Mouse (Mus musculus): ENCODE measurements around the gene Slc44a2. TPM values are rescaled to one million over a fixed set of nuclear protein-coding genes. Genes with fewer than 3 reads are reported as not detected.

Slc44a2 gene
- polyA plus RNA-seq, 1 experiment from 2014 or later = 116 TPM

DNA sequence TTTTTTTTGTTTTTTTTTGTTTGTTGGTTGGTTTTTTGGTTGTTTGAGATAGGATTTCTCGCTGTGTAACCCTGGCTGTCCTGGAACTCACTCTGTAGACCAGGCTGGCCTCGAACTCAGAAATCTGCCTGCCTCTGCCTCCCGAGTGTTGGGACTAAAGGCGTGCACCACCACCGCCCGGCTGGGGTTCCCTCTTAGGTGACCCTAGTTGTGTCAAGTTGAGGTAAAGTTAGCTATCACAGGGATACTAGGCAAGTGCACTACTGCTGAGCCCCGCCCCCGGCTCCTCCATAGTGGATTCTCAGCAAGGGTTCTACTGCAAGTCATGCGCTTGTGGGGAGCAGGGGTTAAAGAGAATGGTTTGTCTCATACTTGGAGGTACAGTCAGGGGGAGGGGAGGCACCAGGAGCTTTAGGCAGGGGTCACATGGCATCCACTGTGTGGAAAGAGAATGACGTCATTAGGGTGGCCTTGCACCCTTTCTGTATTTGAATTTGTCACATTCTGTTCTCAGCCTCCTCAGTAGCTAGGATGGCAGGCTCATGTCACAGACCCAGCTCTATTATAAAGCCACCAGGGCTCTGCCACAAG, 9.3 kb downstream of the Slc44a2 start:
- 93% methylated on average over 10 of the region's 10 CpGs for WGBS
- Histone ChIP-seq H3K4me3 (ENCODE audit: low read length) (no peak overlapping the region), H3K9me3 (ENCODE audit: low read length) (no peaks in the 10 kb centered on the region), H3K36me3 (ENCODE audit: insufficient read depth, low read length) (peaks cover 5% of the 10 kb centered on the region; the same call in 1 of the 2 replicates), H3K27me3 (ENCODE audit: insufficient read depth, low read length) (no peaks in the 10 kb centered on the region), H3K4me2 (replicated peaks; ENCODE audit: low read depth, low read length) (no peak overlapping the region), H3K9ac (replicated peaks; ENCODE audit: low read length) (no peak overlapping the region), H3K27ac (ENCODE audit: low read length) (no peak overlapping the region), H3K4me1 (ENCODE audit: insufficient read depth, low read length) (peaks cover 16% of the 10 kb centered on the region)
- ATAC-seq (ENCODE audit: low FRiP score, low TSS enrichment) = no peak

DNA sequence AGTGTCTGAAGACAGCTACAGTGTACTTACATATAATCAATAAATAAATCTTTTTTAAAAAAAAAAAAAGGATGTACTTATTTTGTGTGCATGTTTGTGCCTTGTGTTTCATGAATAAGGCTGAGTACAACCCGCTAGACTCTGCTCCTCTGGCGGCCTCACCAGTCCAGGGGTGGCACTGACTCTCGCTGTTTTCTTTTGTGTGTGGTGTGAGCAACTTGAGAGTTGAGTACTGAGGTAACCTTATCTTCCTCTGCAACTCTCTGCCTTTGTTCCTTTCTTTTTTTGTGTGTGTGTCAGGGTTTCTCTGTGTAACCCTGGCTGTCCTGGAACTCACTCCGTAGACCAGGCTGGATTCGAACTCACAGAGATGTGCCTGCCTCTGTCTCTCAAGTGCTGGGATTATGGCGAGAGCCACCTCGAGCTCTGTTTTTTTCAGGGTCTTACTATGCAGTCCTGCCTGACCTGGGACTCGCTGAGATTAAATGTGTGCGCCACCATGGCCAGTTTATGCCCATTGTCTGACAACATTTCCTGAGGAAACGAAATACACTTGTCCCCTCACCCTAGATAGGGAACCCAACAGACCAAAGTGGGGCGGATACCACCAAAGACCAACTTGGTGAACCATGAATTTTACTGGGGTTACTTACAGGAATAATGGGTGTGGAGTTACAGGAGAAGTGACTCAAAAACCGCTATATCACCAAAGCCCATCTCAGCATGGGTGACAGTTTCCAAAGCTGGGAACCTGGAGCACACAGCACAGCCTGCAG, 11.1 kb downstream of the Slc44a2 start:
- no peak for ATAC-seq (ENCODE audit: low FRiP score, low TSS enrichment)
- no peak overlapping the region for H3K4me2 ChIP-seq (replicated peaks; ENCODE audit: low read depth, low read length)
- peaks cover 16% of the 10 kb centered on the region for H3K4me1 ChIP-seq (ENCODE audit: insufficient read depth, low read length)
- no peak overlapping the region for H3K9ac ChIP-seq (replicated peaks; ENCODE audit: low read length)
- no peaks in the 10 kb centered on the region for H3K9me3 ChIP-seq (ENCODE audit: low read length)
- 0 out of 2 replicates have a peak, but pooled peaks cover 2% of the 10 kb centered on the region for H3K36me3 ChIP-seq (ENCODE audit: insufficient read depth, low read length)
- 73% methylated on average over 12 of the region's 12 CpGs for WGBS
- H3K27ac ChIP-seq (ENCODE audit: low read length) = peak overlapping the region; percentile 36
- H3K27me3 ChIP-seq (ENCODE audit: insufficient read depth, low read length) = no peaks in the 10 kb centered on the region
- H3K4me3 ChIP-seq (ENCODE audit: low read length) = no peak overlapping the region

DNA sequence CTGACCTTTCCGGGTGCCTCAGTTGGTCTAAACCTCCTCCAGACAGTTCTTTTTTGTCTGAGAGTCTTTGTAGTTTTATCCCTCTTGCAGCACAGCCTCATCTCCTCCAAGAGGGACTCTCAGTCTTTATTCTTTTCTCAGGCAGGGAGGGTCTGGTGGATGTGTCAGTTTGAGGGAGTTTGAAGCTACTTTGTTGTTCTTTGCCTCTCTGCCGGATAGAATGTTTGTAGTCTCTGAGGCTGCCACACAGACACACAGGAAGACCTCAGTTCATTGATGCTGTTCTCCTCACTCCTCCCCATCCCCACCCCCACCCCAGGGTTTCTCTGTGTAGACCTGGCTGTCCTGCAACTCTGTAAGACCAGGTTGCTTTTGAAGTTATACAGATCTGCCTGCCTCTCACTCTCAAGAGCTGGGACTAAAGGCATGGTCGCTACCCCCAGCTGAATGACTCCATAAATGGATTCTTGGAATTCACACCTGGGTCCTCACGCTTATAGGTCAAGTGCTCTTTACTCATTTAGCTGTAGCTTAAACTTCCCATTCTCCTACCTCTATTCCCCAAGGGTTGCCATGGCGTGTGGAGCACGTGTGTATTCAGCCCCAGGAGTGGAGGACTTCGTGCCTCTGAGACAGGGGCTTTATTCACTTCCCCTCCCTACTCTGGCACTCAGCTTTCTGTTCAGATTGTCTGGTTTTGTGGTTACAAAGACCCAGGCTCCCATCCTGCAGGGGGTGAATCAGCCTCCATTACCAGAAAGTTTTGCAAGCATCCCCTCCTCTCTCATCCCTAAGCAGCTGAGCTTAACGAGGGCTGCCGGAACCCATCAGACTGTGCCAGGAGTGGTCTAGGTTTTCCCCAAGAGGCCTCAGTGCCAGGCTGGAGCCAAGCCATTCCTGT, 11.9 kb downstream of the Slc44a2 start:
- Histone ChIP-seq H3K4me1 (ENCODE audit: insufficient read depth, low read length) (peaks cover 18% of the 10 kb centered on the region), H3K4me3 (ENCODE audit: low read length) (no peak overlapping the region), H3K9me3 (ENCODE audit: low read length) (no peaks in the 10 kb centered on the region), H3K27me3 (ENCODE audit: insufficient read depth, low read length) (no peaks in the 10 kb centered on the region), H3K4me2 (replicated peaks; ENCODE audit: low read depth, low read length) (no peak overlapping the region), H3K36me3 (ENCODE audit: insufficient read depth, low read length) (0 out of 2 replicates have a peak, but pooled peaks cover 2% of the 10 kb centered on the region), H3K27ac (ENCODE audit: low read length) (peak overlapping the region; percentile 36), H3K9ac (replicated peaks; ENCODE audit: low read length) (peak overlapping the region; percentile 31)
- 42% methylated on average over 9 of the region's 9 CpGs for WGBS
- ATAC-seq (ENCODE audit: low FRiP score, low TSS enrichment) = no peak

GRCm38 (mm10) chr9:21333523-21333922, 13.0 kb downstream of the Slc44a2 start:
- H3K27ac ChIP-seq (ENCODE audit: low read length) = no peak overlapping the region
- H3K4me1 ChIP-seq (ENCODE audit: insufficient read depth, low read length) = peaks cover 21% of the 10 kb centered on the region
- no peaks in the 10 kb centered on the region for H3K27me3 ChIP-seq (ENCODE audit: insufficient read depth, low read length)
- H3K9ac ChIP-seq (replicated peaks; ENCODE audit: low read length) = no peak overlapping the region
- H3K4me3 ChIP-seq (ENCODE audit: low read length) = no peak overlapping the region
- 0 out of 2 replicates have a peak, but pooled peaks cover 2% of the 10 kb centered on the region for H3K36me3 ChIP-seq (ENCODE audit: insufficient read depth, low read length)
- H3K4me2 ChIP-seq (replicated peaks; ENCODE audit: low read depth, low read length) = no peak overlapping the region
- ATAC-seq (ENCODE audit: low FRiP score, low TSS enrichment) = no peak
- 51% methylated on average over 1 of the region's 1 CpGs for WGBS
- no peaks in the 10 kb centered on the region for H3K9me3 ChIP-seq (ENCODE audit: low read length)

GRCm38 (mm10) chr9:21334747-21335146, 14.2 kb downstream of the Slc44a2 start:
- Histone ChIP-seq H3K36me3 (ENCODE audit: insufficient read depth, low read length) (0 out of 2 replicates have a peak, but pooled peaks cover 2% of the 10 kb centered on the region), H3K9ac (replicated peaks; ENCODE audit: low read length) (no peak overlapping the region), H3K4me2 (replicated peaks; ENCODE audit: low read depth, low read length) (no peak overlapping the region), H3K4me3 (ENCODE audit: low read length) (no peak overlapping the region), H3K9me3 (ENCODE audit: low read length) (no peaks in the 10 kb centered on the region), H3K27me3 (ENCODE audit: insufficient read depth, low read length) (no peaks in the 10 kb centered on the region), H3K27ac (ENCODE audit: low read length) (no peak overlapping the region), H3K4me1 (ENCODE audit: insufficient read depth, low read length) (peaks cover 21% of the 10 kb centered on the region)
- no peak for ATAC-seq (ENCODE audit: low FRiP score, low TSS enrichment)

DNA sequence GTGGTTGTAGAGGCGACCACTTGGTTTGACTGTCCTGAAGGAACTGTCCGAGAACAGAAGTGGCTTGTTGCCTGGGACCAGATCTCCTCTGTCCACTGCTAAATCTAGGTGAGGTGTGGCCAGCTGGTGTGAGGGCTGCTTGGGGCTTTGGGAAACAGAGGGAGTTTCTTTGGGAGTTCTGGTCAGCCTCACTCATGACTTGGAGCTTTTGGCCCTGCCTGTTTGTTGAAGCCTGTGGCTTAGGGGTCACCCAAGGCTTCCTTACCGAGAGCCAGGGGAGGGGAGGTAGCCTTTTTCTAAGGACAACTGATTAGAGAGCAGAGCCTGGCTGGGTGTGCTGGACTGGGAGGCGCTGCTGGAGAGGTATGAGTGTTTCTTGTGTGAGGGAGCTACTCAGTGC, 14.9 kb downstream of the Slc44a2 start:
- no peak for ATAC-seq (ENCODE audit: low FRiP score, low TSS enrichment)
- Histone ChIP-seq H3K9ac (replicated peaks; ENCODE audit: low read length) (no peak overlapping the region), H3K27me3 (ENCODE audit: insufficient read depth, low read length) (no peaks in the 10 kb centered on the region), H3K9me3 (ENCODE audit: low read length) (no peaks in the 10 kb centered on the region), H3K4me1 (ENCODE audit: insufficient read depth, low read length) (peaks cover 21% of the 10 kb centered on the region), H3K4me3 (ENCODE audit: low read length) (no peak overlapping the region), H3K36me3 (ENCODE audit: insufficient read depth, low read length) (0 out of 2 replicates have a peak, but pooled peaks cover 2% of the 10 kb centered on the region), H3K27ac (ENCODE audit: low read length) (no peak overlapping the region), H3K4me2 (replicated peaks; ENCODE audit: low read depth, low read length) (no peak overlapping the region)
- 80% methylated on average over 4 of the region's 4 CpGs for WGBS

- H3K4me1 ChIP-seq (ENCODE audit: insufficient read depth, low read length) = peaks cover 21% of the 10 kb centered on the region
- 81% methylated on average over 8 of the region's 8 CpGs for WGBS
- no peaks in the 10 kb centered on the region for H3K9me3 ChIP-seq (ENCODE audit: low read length)
- no peak overlapping the region for H3K27ac ChIP-seq (ENCODE audit: low read length)
- no peak overlapping the region for H3K9ac ChIP-seq (replicated peaks; ENCODE audit: low read length)
- no peak for ATAC-seq (ENCODE audit: low FRiP score, low TSS enrichment)
- no peaks in the 10 kb centered on the region for H3K36me3 ChIP-seq (ENCODE audit: insufficient read depth, low read length)
- no peak overlapping the region for H3K4me3 ChIP-seq (ENCODE audit: low read length)
- H3K27me3 ChIP-seq (ENCODE audit: insufficient read depth, low read length) = no peaks in the 10 kb centered on the region
- H3K4me2 ChIP-seq (replicated peaks; ENCODE audit: low read depth, low read length) = no peak overlapping the region
These were observed 16.0 kb downstream of the Slc44a2 start for GRCm38 (mm10) chr9:21336491-21336890.

- peak; percentile 90 for ATAC-seq (ENCODE audit: low FRiP score, low TSS enrichment)
- Histone ChIP-seq H3K27ac (ENCODE audit: low read length) (peak overlapping the region; percentile 75; the same call in 1 of the 2 replicates), H3K4me2 (replicated peaks; ENCODE audit: low read depth, low read length) (peak overlapping the region; percentile 40), H3K27me3 (ENCODE audit: insufficient read depth, low read length) (no peaks in the 10 kb centered on the region), H3K4me1 (ENCODE audit: insufficient read depth, low read length) (peaks cover 13% of the 10 kb centered on the region), H3K4me3 (ENCODE audit: low read length) (peak overlapping the region; percentile 42), H3K36me3 (ENCODE audit: insufficient read depth, low read length) (peaks cover 9% of the 10 kb centered on the region), H3K9ac (replicated peaks; ENCODE audit: low read length) (peak overlapping the region; percentile 60; the same call in 1 of the 2 replicates), H3K9me3 (ENCODE audit: low read length) (no peaks in the 10 kb centered on the region)
- 11% methylated on average over 19 of the region's 20 CpGs for WGBS
These were observed 17.2 kb downstream of the Slc44a2 start for GRCm38 (mm10) chr9:21337652-21338051.

DNA sequence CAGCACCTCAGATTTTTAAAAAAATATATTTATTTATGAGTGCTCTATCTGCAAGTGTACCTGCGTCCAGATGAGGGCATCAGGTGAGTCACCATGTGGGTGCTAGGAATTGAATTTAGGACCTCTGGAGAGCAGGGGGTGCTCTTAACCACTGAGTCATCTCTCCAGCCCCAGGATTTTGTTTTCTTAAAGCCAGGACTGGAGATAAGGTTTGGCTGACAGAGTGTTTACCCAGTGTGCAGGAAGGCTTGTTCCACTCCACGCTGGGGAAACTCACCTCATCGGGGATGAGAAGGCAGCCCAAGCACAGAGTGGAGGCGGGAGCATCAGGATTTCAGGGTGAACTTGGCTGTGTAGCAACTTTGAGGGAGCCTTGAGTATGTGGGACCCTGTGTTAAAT, 19.9 kb downstream of the Slc44a2 start:
- H3K4me2 ChIP-seq (replicated peaks; ENCODE audit: low read depth, low read length) = no peak overlapping the region
- H3K27me3 ChIP-seq (ENCODE audit: insufficient read depth, low read length) = no peaks in the 10 kb centered on the region
- no peak for ATAC-seq (ENCODE audit: low FRiP score, low TSS enrichment)
- no peak overlapping the region for H3K9ac ChIP-seq (replicated peaks; ENCODE audit: low read length)
- 86% methylated on average over 4 of the region's 4 CpGs for WGBS
- peaks cover 19% of the 10 kb centered on the region for H3K36me3 ChIP-seq (ENCODE audit: insufficient read depth, low read length)
- H3K27ac ChIP-seq (ENCODE audit: low read length) = no peak overlapping the region
- peaks cover 5% of the 10 kb centered on the region; the same call in 1 of the 2 replicates for H3K4me1 ChIP-seq (ENCODE audit: insufficient read depth, low read length)
- H3K4me3 ChIP-seq (ENCODE audit: low read length) = no peak overlapping the region
- H3K9me3 ChIP-seq (ENCODE audit: low read length) = no peaks in the 10 kb centered on the region

All from kidney, embryonic 16.5 days (tissue).